Mouse (Mus musculus): Measurements from ENCODE around the gene Dirc2. TPM values are rescaled to one million over a fixed set of nuclear protein-coding genes. Genes with fewer than 3 reads are reported as not detected.

The Dirc2 gene
- polyA plus RNA-seq, 1 experiment from 2014 or later, result 11.4 TPM

- DNase-seq (ENCODE audit: low spot score), result no peak
Observed at GRCm38 (mm10) chr16:35686491-35686890, 82.7 kb downstream of the Dirc2 start.

- no peak for DNase-seq (ENCODE audit: low spot score)
Observed at GRCm38 (mm10) chr16:35685027-35685426, 84.1 kb downstream of the Dirc2 start.

GRCm38 (mm10) chr16:35681327-35682108 is 87.6 kb downstream of the Dirc2 start:
- no peak for DNase-seq (ENCODE audit: low spot score)

- DNase-seq (ENCODE audit: low spot score), result no peak
Observed at GRCm38 (mm10) chr16:35678476-35678875, 90.7 kb downstream of the Dirc2 start.

- no peak for DNase-seq (ENCODE audit: low spot score)
Observed at GRCm38 (mm10) chr16:35677511-35678113, 91.5 kb downstream of the Dirc2 start.

GRCm38 (mm10) chr16:35664847-35665246 is 104.3 kb downstream of the Dirc2 start:
- DNase-seq (ENCODE audit: low spot score), result no peak

GRCm38 (mm10) chr16:35663831-35664414 is 105.2 kb downstream of the Dirc2 start:
- DNase-seq (ENCODE audit: low spot score), result no peak

- no peak for DNase-seq (ENCODE audit: low spot score)
Observed at GRCm38 (mm10) chr16:35660222-35660621, 108.9 kb downstream of the Dirc2 start.

- no peak for DNase-seq (ENCODE audit: low spot score)
Observed at GRCm38 (mm10) chr16:35653951-35654350, 115.2 kb downstream of the Dirc2 start.

GRCm38 (mm10) chr16:35652706-35653105 is 116.5 kb downstream of the Dirc2 start:
- DNase-seq (ENCODE audit: low spot score), result no peak

- DNase-seq (ENCODE audit: low spot score), result no peak
Observed at GRCm38 (mm10) chr16:35652206-35652605, 117.0 kb downstream of the Dirc2 start.

GRCm38 (mm10) chr16:35648862-35649261 is 120.3 kb downstream of the Dirc2 start:
- no peak for DNase-seq (ENCODE audit: low spot score)

Other genes starting within 250 kb of the Dirc2 start
- 0.27 and 0.36 TPM in 2 replicates for gene Sema5b, start 228.2 kb downstream of the Dirc2 start, polyA plus RNA-seq (2015; fragmentation: Nextera tagmentation; extraction: Ambion mirVana)
- gene Hspbap1, start 1.0 kb upstream of the Dirc2 start, polyA plus RNA-seq (2015; fragmentation: Nextera tagmentation; extraction: Ambion mirVana), result 17.1 and 18.5 TPM in 2 replicates
- gene Parp14, start 102.2 kb upstream of the Dirc2 start, polyA plus RNA-seq (2015; fragmentation: Nextera tagmentation; extraction: Ambion mirVana), result 5.3 and 5.5 TPM in 2 replicates
- gene Parp9, start 169.1 kb upstream of the Dirc2 start, polyA plus RNA-seq (2015; fragmentation: Nextera tagmentation; extraction: Ambion mirVana), result 39.6 and 44.4 TPM in 2 replicates
- gene Dtx3l, start 169.8 kb upstream of the Dirc2 start, polyA plus RNA-seq (2015; fragmentation: Nextera tagmentation; extraction: Ambion mirVana), result 24.9 and 26.4 TPM in 2 replicates
- gene Kpna1, start 209.4 kb upstream of the Dirc2 start, polyA plus RNA-seq (2015; fragmentation: Nextera tagmentation; extraction: Ambion mirVana), result 34.2 and 35.9 TPM in 2 replicates